Mouse (Mus musculus) urinary bladder, postnatal 0 days (tissue): ENCODE data around the gene Unc13c. TPM values are rescaled to one million over a fixed set of nuclear protein-coding genes. Genes with fewer than 3 reads are reported as not detected.

ENCODE experiments used
- polyA plus RNA-seq: library from polyadenylated mRNA; unstranded; fragments of >200 nt; fragmentation: Nextera tagmentation; extraction: Ambion mirVana; gene quantifications from 2 replicates; pipeline ENCODE4 v1.2.1, GENCODE M21; 2015

Unc13c gene
- 0.59 and 0.81 TPM in 2 replicates for polyA plus RNA-seq

GRCm38 (mm10) chr9:73968641-73969121 is at the start of gene Unc13c:
TSS of gene Unc13c (minus strand) at chr9:73968966.

Other genes starting within 250 kb of the Unc13c start
- 1.1 TPM in 2 replicates for gene Wdr72, start 141.4 kb upstream of the Unc13c start, polyA plus RNA-seq